Mouse (Mus musculus) heart, adult 2 months (tissue): Measurements from ENCODE around the gene Ica1l.

Source experiments
- CTCF ChIP-seq: fragments of 200-600 bp; IDR thresholded peaks from 2 replicates; pipeline ENCODE4 v1.8.1; 2022; ENCODE audit warnings: antibody characterized with exemption, mild to moderate bottlenecking, moderate library complexity
- POLR2A ChIP-seq: fragments of 200-500 bp; IDR thresholded peaks from 2 replicates; pipeline ENCODE4 v1.6.1; 2011; ENCODE audit warnings: mild to moderate bottlenecking, low read depth, low read length, control low read depth; ENCODE audit not compliant: insufficient read depth

GRCm38 (mm10) chr1:60074935-60075334 is 32.0 kb upstream of the Ica1l start:
- TF ChIP-seq POLR2A (no peak), CTCF (no peak)
